43 mouse cellular contexts compared by ENCODE assay signal in genomic region chr6:86456727-86457126, GRCm38 (mm10). TPM values are rescaled to one million over a fixed set of nuclear protein-coding genes. Genes with fewer than 3 reads are reported as not detected.
"Had no signal": no experiment of that assay in that cellular context is flagged by ENCODE, and none has a peak within 500 bp of the region (broad histone marks: within the 10 kb centered on the region; RNA-seq: fewer than 3 reads in every experiment).

No protein-coding gene starts in this region.

- DNase-seq: heart, postnatal 10 days; heart, postnatal 14 days; heart, postnatal 36 days; heart, postnatal 4 days; kidney, adult 11 months; kidney, adult 18-20 months; kidney, adult 2 months; kidney, adult 8-10 months; kidney, adult 9 months; kidney, postnatal 10 days; kidney, postnatal 14 days; kidney, postnatal 25 days; kidney, postnatal 36 days; kidney, postnatal 4 days; layer of hippocampus, adult 9-11 months; layer of hippocampus, postnatal 36 days had no signal

- H3K27me3 ChIP-seq: heart, embryonic 12.5 days; heart, embryonic 13.5 days; heart, embryonic 15.5 days; hindbrain, embryonic 12.5 days; hindbrain, embryonic 13.5 days; hindbrain, embryonic 15.5 days; intestine, embryonic 15.5 days; kidney, embryonic 15.5 days had no signal

- H3K9ac ChIP-seq: heart, embryonic 12.5 days; heart, embryonic 13.5 days; heart, embryonic 15.5 days; hindbrain, embryonic 12.5 days; hindbrain, embryonic 13.5 days; hindbrain, embryonic 14.5 days; hindbrain, embryonic 15.5 days; intestine, embryonic 15.5 days; kidney, embryonic 15.5 days had no signal

- H3K9me3 ChIP-seq: heart, embryonic 10.5 days; heart, embryonic 12.5 days; heart, embryonic 13.5 days; heart, embryonic 15.5 days; hindbrain, embryonic 10.5 days; hindbrain, embryonic 12.5 days; hindbrain, embryonic 13.5 days; hindbrain, embryonic 15.5 days; intestine, embryonic 15.5 days; kidney, embryonic 15.5 days had no signal

- H3K4me1 ChIP-seq: heart, embryonic 10.5 days; heart, embryonic 12.5 days; heart, embryonic 13.5 days; heart, embryonic 15.5 days; hindbrain, embryonic 10.5 days; hindbrain, embryonic 12.5 days; hindbrain, embryonic 13.5 days; hindbrain, embryonic 15.5 days; intestine, embryonic 15.5 days; kidney, embryonic 15.5 days had no signal

- H3K4me2 ChIP-seq: heart, embryonic 11.5 days; heart, embryonic 12.5 days; heart, embryonic 13.5 days; heart, embryonic 15.5 days; hindbrain, embryonic 12.5 days; hindbrain, embryonic 13.5 days; hindbrain, embryonic 14.5 days; hindbrain, embryonic 15.5 days; intestine, embryonic 15.5 days; kidney, embryonic 15.5 days had no signal

- H3K4me3 ChIP-seq: heart, embryonic 10.5 days; heart, embryonic 12.5 days; heart, embryonic 13.5 days; heart, embryonic 15.5 days; hindbrain, embryonic 10.5 days; hindbrain, embryonic 12.5 days; hindbrain, embryonic 13.5 days; hindbrain, embryonic 15.5 days; intestine, embryonic 15.5 days; kidney, embryonic 15.5 days; layer of hippocampus, adult 2 months had no signal

- H3K27ac ChIP-seq: heart, embryonic 10.5 days; heart, embryonic 13.5 days; heart, embryonic 15.5 days; hindbrain, embryonic 10.5 days; hindbrain, embryonic 12.5 days; hindbrain, embryonic 13.5 days; hindbrain, embryonic 14.5 days; hindbrain, embryonic 15.5 days; hindbrain, postnatal 0 days; intestine, embryonic 15.5 days; kidney, embryonic 15.5 days; kidney, postnatal 0 days; layer of hippocampus, adult 2 months had no signal

RNA-seq across cellular contexts. Expression of gene Gm44790, which starts 30.3 kb away (rescaled TPM):
- total RNA-seq: heart, postnatal 14 days; heart, postnatal 36 days; heart, postnatal 4 days; hematopoietic stem cell, adult 5-6 weeks; hindbrain, postnatal 0 days; layer of hippocampus, adult 2 months; layer of hippocampus, postnatal 10 days had no signal
- polyA plus RNA-seq: heart, embryonic 11.5 days; heart, embryonic 12.5 days; heart, embryonic 13.5 days; heart, embryonic 14.5 days; heart, embryonic 15.5 days; heart, postnatal 0 days; hindbrain, embryonic 10.5 days; hindbrain, embryonic 11.5 days; hindbrain, embryonic 12.5 days; hindbrain, embryonic 13.5 days; hindbrain, embryonic 14.5 days; hindbrain, embryonic 16.5 days; hindbrain, postnatal 0 days; inflammation-experienced regulatory T-cells, adult 6 months; intestine, embryonic 14.5 days; intestine, embryonic 15.5 days; intestine, embryonic 16.5 days; intestine, postnatal 0 days; kidney, embryonic 14.5 days; kidney, embryonic 16.5 days; kidney, postnatal 0 days had no signal
